Mouse (Mus musculus): ENCODE results near the gene Lrch1.

Gene Lrch1

DNA sequence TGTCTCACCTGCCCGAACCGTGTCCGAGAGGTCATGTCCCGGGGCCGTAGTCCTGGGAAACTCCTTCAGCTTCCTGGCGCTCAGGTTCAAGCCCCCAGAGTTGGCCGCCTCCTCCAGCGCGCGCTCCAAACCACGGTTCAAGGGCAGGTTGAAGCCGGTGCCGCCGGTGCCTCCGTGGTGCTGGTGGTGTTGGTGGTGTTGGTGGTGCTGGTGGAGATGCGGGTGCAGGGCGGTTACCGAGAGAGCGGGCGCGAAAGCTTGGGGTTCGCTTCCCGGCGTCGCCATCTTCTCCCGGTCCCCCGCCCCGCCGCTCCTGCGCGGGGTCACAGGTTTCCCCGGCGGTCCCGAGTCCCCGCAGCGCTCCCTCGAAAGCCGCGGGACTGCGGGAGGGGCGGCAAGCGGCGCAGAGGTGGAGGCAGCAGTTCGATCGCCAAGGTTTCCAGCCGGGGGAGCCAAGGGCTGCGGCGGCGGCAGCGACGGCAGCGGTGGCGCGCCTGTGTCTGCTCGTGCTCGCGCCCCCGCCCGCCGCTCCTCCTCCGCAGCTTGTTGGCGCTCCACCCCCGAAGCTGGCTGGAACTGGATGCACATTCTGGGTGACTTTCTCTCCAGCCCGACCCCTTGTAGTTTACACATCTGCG lies at the start of gene Lrch1:
Gene Lrch1, minus strand, starts transcription at position 501 of the 638 bp plus-strand sequence.
- peak; percentile 66 to 73 for DNase-seq (ENCODE audit: low spot score in 2 of 2)

DNA sequence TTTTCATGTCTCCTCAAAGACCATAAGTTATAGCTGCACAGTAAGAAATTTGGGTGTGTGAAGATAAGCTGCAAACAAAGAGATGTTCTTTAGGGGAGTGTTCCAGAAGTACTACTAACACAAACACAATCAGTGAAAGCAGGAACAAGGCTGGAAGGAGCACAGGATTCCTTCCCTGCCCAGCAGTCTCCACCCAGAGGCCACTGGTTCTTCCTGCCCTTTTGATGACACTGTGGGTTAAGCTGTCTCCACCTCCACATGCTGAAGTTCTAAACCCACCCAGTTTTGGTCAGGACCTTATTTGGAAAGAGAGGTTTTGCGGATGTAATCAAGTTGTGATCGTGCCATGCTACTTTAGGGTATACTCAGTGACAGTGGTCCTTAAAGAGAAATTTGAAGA lies 49.4 kb upstream of the Lrch1 start:
- no peak for DNase-seq (ENCODE audit: low spot score in 2 of 2)

DNA sequence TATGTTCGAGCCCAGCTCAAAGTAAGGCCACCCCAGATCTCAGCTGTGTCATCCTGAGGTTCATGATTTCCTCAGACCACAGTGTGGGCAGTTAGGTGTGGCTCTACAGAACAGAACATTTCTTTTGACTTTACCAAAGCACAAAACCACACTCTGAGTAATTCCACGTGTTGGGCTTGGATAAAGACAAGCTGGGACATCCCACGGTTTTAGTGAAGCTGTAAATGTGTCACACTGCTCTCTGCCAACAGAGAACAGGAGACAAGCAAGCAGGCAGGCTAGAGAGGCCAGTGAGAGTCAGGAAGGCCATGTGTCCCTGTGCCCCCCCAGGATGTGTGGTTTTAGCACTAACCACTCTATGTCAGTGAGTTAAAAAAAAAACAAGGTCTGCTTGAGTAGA lies 48.9 kb upstream of the Lrch1 start:
- no peak for DNase-seq (ENCODE audit: low spot score in 2 of 2)

DNA sequence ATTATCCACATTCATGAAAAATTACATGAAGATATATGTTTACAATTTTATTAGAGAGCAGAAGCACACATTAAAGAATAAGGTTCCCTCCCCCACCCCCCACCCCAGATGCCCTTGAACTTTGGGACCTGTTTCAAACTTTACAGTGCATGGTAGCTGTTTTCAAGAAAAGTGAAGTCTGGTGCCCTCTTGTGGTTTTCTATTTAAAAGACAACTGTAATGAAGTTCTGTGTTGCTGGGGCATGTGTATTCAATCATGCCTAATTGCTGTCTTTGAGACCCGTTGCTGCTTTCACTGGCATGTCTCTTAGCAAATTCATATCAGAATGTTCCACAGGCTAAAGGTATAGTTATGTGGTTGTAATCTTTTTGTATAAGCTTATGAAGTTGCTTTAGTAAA lies 42.8 kb upstream of the Lrch1 start:
- DNase-seq (ENCODE audit: low spot score in 2 of 2): no peak

DNA sequence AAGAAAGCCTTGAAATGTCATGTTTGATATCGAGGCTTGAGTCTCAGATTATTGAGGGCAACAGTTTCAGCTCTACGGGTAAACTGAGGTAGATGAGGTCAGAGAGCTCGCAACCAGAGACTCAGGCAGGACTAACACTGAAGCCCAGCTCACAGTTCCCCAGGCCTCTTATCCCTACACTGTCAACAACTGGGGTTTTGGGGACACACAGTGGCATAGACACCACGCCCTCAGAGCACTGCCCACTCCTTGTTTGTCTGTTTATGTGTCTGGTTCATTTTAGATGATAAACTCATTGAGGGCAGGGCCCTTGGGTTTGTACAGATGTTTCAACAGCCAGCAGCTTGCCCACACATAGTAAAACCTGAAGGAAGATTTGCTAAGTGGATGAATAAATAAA lies 42.2 kb upstream of the Lrch1 start:
- no peak for DNase-seq (ENCODE audit: low spot score in 2 of 2)

GRCm38 (mm10) chr14:74989322-74989721 lies 41.6 kb upstream of the Lrch1 start:
- no peak for DNase-seq (ENCODE audit: low spot score in 2 of 2)

- DNase-seq (ENCODE audit: low spot score in 2 of 2): no peak
Measured at GRCm38 (mm10) chr14:74986527-74986926, 38.9 kb upstream of the Lrch1 start.

GRCm38 (mm10) chr14:74985658-74986057 lies 38.0 kb upstream of the Lrch1 start:
- DNase-seq (ENCODE audit: low spot score in 2 of 2): no peak

- no peak for DNase-seq (ENCODE audit: low spot score in 2 of 2)
Measured at GRCm38 (mm10) chr14:74984817-74985391, 37.2 kb upstream of the Lrch1 start.

DNA sequence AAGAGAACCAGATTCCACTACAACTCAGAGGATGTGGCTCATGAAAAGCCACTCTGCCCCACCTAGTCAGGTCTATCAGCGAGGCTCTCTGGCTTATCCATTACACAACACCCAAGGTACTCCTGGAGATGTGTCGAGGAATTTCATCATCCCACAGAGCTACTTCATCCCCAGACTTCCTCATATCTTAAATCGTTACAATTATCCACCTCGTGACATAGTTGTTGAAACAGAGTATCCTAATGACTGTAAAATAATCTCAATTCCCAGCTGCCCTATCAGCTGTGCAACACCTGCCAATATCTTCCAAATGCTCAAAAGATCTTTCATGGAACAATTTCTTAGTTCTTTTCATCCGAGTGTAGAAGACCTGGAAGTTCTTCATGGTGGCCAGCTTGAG lies 35.4 kb upstream of the Lrch1 start:
- no peak for DNase-seq (ENCODE audit: low spot score in 2 of 2)

- DNase-seq (ENCODE audit: low spot score in 2 of 2): no peak
Measured at GRCm38 (mm10) chr14:74981016-74981415, 33.3 kb upstream of the Lrch1 start.

- DNase-seq (ENCODE audit: low spot score in 2 of 2): no peak
Measured at GRCm38 (mm10) chr14:74976972-74977371, 29.3 kb upstream of the Lrch1 start.

DNA sequence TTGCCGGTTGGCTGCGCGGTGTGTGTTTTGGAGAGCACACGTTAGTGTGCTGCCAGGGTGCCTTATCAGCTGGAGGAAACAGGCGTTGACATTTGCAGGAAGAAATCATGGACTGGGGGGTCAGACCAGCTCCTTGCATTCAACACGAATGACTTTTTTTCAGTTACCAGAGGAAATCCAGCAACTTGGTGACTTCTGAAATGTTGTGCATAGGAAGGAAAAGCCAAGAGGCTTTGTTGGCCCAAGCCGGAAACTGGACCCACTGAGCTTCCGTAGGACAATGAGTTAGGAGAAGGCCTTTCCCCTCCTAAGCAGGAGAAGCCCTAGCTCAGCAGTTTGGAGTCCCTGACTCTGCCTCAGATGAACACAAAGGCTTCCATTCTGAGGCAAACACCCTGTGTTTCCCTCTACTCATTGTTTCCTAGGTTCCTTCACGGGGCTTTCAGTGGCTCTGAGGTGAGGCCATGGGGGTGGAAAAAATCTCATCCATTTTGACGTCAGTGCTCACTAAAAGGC lies 26.5 kb upstream of the Lrch1 start:
- no peak for DNase-seq (ENCODE audit: low spot score in 2 of 2)

DNA sequence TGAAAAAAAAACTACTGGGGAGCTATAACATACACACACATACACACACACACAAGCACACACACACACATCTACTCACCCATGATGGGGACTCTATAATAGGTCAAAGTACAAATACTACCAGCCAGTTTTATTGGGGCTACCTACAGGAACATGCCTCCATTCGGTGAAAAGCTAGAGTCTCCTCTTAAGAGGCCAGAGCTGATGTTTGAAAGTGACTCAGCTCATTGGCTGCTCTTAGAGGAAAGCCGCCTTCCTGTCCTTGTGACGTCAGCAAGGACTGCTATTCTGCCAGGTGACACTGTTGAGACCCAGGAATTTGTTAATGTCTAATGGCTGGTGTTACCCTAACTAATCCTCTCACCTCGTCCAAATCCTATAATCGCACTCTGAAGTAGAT lies 25.0 kb upstream of the Lrch1 start:
- no peak for DNase-seq (ENCODE audit: low spot score in 2 of 2)

DNA sequence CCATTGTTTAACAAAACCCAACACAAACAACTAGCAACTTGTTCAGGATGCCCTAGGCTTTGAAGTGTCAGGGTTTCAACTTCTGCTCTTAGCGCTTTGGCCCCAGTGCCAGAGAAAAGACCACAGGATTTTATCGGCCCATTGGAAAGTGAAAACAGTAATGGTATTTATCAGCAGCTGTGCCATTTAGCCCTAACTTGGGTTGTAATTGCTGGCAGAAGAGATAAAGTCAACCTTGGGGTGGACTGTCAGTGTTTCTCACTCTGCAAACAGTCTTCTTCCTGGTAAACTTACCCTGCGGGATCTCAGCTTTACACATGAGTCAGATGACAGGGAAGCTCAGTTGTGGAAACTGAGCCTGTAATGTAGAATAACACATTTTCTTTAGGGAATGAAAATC lies 24.5 kb upstream of the Lrch1 start:
- no peak for DNase-seq (ENCODE audit: low spot score in 2 of 2)

GRCm38 (mm10) chr14:74963402-74963764 lies 15.7 kb upstream of the Lrch1 start:
- no peak for DNase-seq (ENCODE audit: low spot score in 2 of 2)

DNA sequence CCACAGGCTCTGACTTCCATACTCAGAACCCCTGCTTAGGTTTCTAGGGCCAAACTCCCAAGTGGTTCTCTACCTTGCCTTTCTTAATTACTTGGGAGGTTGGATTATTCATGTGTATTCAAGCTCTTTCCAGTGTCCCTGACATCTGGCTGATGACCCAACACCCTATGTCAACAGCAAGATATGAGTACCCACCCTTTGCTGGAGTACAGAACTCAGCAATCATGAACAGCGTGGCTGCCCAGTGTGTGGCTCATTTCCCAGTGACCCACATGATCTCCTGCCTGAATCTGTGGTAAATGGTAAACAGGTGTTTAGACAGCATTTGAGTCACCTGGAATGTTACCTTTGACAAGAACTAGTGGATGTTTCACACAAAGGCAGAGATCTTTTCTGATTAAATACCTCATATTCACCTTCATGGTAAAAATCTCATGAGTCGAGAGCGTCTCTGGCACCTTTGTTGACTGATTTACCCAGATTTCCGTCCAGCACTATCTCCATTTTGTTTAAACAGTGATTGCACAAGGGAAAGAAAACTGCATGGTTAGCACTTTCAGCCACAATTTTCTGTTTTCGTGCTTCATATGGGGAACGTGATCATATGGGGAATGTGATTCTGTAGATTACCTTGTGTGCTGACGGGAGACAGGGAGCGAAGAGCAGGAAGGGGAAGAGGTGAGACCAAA lies 15.2 kb upstream of the Lrch1 start:
- no peak for DNase-seq (ENCODE audit: low spot score in 2 of 2)

- DNase-seq (ENCODE audit: low spot score in 2 of 2): no peak
Measured at GRCm38 (mm10) chr14:74960568-74960967, 12.9 kb upstream of the Lrch1 start.

- DNase-seq (ENCODE audit: low spot score in 2 of 2): no peak
Measured at GRCm38 (mm10) chr14:74956702-74957101, 9.0 kb upstream of the Lrch1 start.

GRCm38 (mm10) chr14:74956234-74956633 lies 8.6 kb upstream of the Lrch1 start:
- no peak for DNase-seq (ENCODE audit: low spot score in 2 of 2)

DNA sequence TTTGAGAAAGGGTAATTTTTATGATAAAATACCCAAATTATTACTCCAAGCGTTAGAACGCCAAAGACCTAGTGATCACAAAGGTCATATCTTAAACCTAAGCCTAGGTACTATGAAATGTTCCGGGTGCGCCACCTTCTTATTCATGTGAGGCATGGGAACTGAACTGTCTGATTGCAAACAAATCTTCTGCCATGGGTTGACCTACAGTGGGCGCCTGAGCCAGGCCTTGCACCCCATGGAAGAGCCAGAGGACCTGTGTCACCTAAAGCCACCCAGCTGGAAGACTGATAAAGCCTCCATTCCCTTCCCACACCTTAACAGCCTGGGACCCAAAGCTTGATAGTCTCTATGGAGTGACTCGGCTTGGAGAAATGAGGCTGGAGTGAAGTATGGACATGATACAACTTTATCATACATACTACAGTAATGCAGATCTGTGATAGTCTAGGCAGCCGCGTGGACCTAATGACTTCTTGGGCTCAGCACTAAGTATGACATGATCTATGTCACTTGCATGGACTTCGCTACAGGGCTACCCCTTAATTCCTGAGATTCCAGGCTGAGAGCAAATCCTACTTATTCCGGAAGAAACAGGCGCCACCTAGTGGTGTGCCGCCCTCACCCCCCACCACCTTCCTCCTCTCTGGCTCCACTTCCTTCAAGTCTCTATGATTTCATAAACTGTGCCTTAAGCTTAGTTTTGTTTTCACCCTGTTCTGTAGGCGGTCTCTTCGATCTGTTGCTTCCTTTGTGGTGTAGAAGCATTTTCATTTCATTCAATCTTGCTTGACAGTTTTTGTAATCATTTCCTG lies 957 bp upstream of the Lrch1 start:
- DNase-seq (ENCODE audit: low spot score in 2 of 2): peak; percentile 21 to 30

DNA sequence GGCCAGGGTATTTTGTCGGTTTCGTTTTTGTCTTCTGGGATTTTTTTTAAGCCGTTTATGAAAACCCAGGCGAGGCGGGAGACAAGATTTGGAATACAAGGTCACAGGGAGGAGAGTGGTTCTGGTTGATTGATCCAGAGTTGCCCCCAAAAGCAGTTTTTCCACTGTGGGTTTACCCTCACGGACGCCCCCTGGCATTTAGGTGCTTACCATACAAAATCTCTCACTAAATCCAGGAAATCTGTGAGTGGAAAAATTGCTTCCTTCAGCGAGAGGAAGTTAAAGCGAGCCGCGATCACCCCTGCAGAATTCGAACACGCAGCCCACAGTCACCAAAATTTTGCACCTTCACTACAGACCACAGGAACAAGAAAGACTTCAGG lies 329 bp upstream of the Lrch1 start:
- DNase-seq (ENCODE audit: low spot score in 2 of 2): no peak

Measured in spleen, postnatal 14 days (tissue).